In genomic region chr9:53825318-53825717, GRCm38 (mm10) we compare ENCODE assay signal across 9 mouse cellular contexts. TPM values are rescaled to one million over a fixed set of nuclear protein-coding genes. Genes with fewer than 3 reads are reported as not detected.
DNase-seq lines count a peak whose midpoint lies in the region; ATAC-seq lines count a peak whose summit lies in the region.
"Had no signal": no experiment of that assay in that cellular context is flagged by ENCODE, and none has a peak within 500 bp of the region (broad histone marks: within the 10 kb centered on the region; RNA-seq: fewer than 3 reads in every experiment).

No protein-coding gene starts in this region.

- H3K4me2 ChIP-seq in heart, embryonic 16.5 days (ENCODE audit: low read depth, low read length): 0 out of 2 replicates have a peak overlapping the region, but pooled peaks have one; percentile 1
- H3K4me2 ChIP-seq: lung, embryonic 15.5 days had no signal

- H3K27ac ChIP-seq in heart, embryonic 16.5 days (ENCODE audit: low read length): no peak overlapping the region
- H3K27ac ChIP-seq: lung, embryonic 15.5 days had no signal

- DNase-seq in heart, adult 11 months: peak; percentile 75
- no peak for DNase-seq in heart, adult 9 months (ENCODE audit: low spot score in 2 of 2)
- DNase-seq in 416B (ENCODE audit: low read depth) (peak; percentile 31), adipocyte (ENCODE audit: low spot score) (peak; percentile 3)
- no peak for DNase-seq in ovary, postnatal 36 days (ENCODE audit: low spot score)
- no peak for DNase-seq in right cerebral cortex, adult 18-20 months

- WGBS in heart, embryonic 16.5 days: 4% methylated on average over 9 of the region's 9 CpGs

- no peak overlapping the region for H3K9ac ChIP-seq in heart, embryonic 16.5 days (ENCODE audit: low read length)
- H3K9ac ChIP-seq: lung, embryonic 15.5 days had no signal

- H3K4me1 ChIP-seq in heart, embryonic 16.5 days (ENCODE audit: control insufficient read depth, insufficient read depth, low read length): no peaks in the 10 kb centered on the region; the same call in 1 of the 2 replicates

- H3K9me3 ChIP-seq in heart, embryonic 16.5 days (replicated peaks; ENCODE audit: control insufficient read depth, low read length): no peaks in the 10 kb centered on the region
- H3K9me3 ChIP-seq: lung, embryonic 15.5 days had no signal

- no peaks in the 10 kb centered on the region for H3K36me3 ChIP-seq in heart, embryonic 16.5 days (ENCODE audit: control insufficient read depth, insufficient read depth)
- H3K36me3 ChIP-seq: lung, embryonic 15.5 days had no signal

- ATAC-seq in heart, embryonic 16.5 days (replicated peaks; ENCODE audit: extremely low read depth, insufficient read depth, low FRiP score): peak; percentile 70
- peak; percentile 51 for ATAC-seq in megakaryocyte, adult 5-6 weeks (ENCODE audit: poor library complexity, severe bottlenecking)

- no peak overlapping the region for H3K4me3 ChIP-seq in heart, embryonic 16.5 days (ENCODE audit: low read length)
- H3K4me3 ChIP-seq: lung, embryonic 15.5 days had no signal

- peaks cover 5% of the 10 kb centered on the region; the same call in 1 of the 2 replicates for H3K27me3 ChIP-seq in heart, embryonic 16.5 days (ENCODE audit: control insufficient read depth, insufficient read depth, low read length)
- H3K27me3 ChIP-seq: lung, embryonic 15.5 days had no signal

RNA-seq across cellular contexts. Expression of gene Sln, which starts 24.6 kb away (rescaled TPM):
- polyA plus RNA-seq in heart, embryonic 16.5 days (2015; fragmentation: Nextera tagmentation; extraction: Ambion mirVana): 167 and 269 TPM in 2 replicates
- total RNA-seq in megakaryocyte, adult 5-6 weeks (2015): not detected in 2 replicates
- total RNA-seq in megakaryocyte, adult 5-6 weeks (2017): not detected in 2 replicates

RNA-seq across cellular contexts. Expression of gene Slc35f2, which starts 54.0 kb away (rescaled TPM):
- 0.76 and 1.6 TPM in 2 replicates for polyA plus RNA-seq in heart, embryonic 16.5 days (2015; fragmentation: Nextera tagmentation; extraction: Ambion mirVana)
- 0.11 and 0.25 TPM in 2 replicates for total RNA-seq in megakaryocyte, adult 5-6 weeks (2015)
- total RNA-seq in megakaryocyte, adult 5-6 weeks (2017): 0.07 and 0.28 TPM in 2 replicates

Comparison
In these comparisons a context has a peak if more than half of its experiments do, and no peak if none do; other contexts are left out.
1. DNase-seq: peak in heart, adult 11 months (single experiment), 416B (single experiment) and adipocyte (single experiment); none in heart, adult 9 months (0 of 2), ovary, postnatal 36 days (single experiment) and right cerebral cortex, adult 18-20 months (single experiment).